Mouse (Mus musculus): Measurements from ENCODE around the gene Ryr1.

DNA sequence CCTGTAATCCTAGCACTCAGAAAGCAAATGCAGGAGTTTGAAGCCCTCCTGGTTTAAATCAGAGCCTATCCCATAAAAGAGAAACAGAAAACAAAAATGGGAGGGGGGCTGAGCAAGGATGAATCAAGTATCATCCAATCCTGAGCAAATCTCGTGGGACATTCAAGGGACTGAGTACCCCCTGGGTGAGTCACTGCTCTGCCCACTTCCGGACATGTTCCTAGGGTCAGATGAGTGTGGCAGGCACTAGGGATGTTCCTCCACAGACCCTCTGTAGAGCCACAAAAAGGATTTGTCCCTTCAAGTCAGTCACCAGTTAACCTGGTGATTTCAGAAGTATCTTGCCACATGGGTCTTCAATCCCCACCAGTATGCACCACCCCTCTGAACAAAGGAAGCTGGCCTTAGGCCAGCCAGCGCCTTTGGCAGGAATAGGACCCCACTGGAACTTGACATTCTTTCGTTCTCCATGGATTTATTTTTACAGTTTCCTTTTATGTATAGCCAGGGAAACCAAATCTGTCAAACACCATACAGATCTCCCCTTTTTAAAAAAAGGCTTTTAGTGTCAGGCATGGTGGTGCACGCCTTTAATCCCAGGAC is 169.6 kb downstream of the Ryr1 start:
- TF ChIP-seq POLR2A (IDR thresholded peaks at IDR 0.05; ENCODE audit: borderline replicate concordance, insufficient read depth, low read length) (no peak), CTCF (IDR thresholded peaks at IDR 0.05; ENCODE audit: borderline replicate concordance, insufficient read depth, low read depth, low read length) (no peak)
